9 mouse cellular contexts compared by ENCODE assay signal in genomic region chr16:76432304-76432703, GRCm38 (mm10). TPM values are rescaled to one million over a fixed set of nuclear protein-coding genes. Genes with fewer than 3 reads are reported as not detected.
DNase-seq lines count a peak whose midpoint lies in the region; ATAC-seq and TF ChIP-seq lines count a peak whose summit lies in the region.
"Had no signal": no experiment of that assay in that cellular context is flagged by ENCODE, and none has a peak within 500 bp of the region (broad histone marks: within the 10 kb centered on the region; RNA-seq: fewer than 3 reads in every experiment).

No protein-coding gene starts in this region.

- no peaks in the 10 kb centered on the region for H3K27me3 ChIP-seq in liver, postnatal 0 days (ENCODE audit: insufficient read depth, low read length)
- H3K27me3 ChIP-seq: heart, embryonic 13.5 days had no signal

- TF ChIP-seq EP300 in liver, postnatal 0 days (IDR thresholded peaks at IDR 0.05; ENCODE audit: low read depth), result no peak

- no peaks in the 10 kb centered on the region for H3K36me3 ChIP-seq in liver, postnatal 0 days (replicated peaks; ENCODE audit: insufficient read depth, low read length)
- H3K36me3 ChIP-seq: heart, embryonic 13.5 days had no signal

- 75% methylated on average over 9 of the region's 9 CpGs for WGBS in liver, postnatal 0 days (ENCODE audit: insufficient replicate concordance)

- H3K4me3 ChIP-seq in liver, postnatal 0 days (ENCODE audit: low read depth, low read length), result no peak overlapping the region
- H3K4me3 ChIP-seq: heart, embryonic 13.5 days had no signal

- H3K27ac ChIP-seq in liver, postnatal 0 days (ENCODE audit: low read depth), result no peak overlapping the region
- H3K27ac ChIP-seq: heart, embryonic 13.5 days had no signal

- intact Hi-C loops in left cerebral cortex, postnatal 25 days (cut with DNase I), result loop anchor here (5.0 kb wide), 1 partner anchor 60 kb away; the partner anchor contains the start of gene Nrip1
- intact Hi-C loops in left cerebral cortex, postnatal 4 days (cut with DNase I), result no loop called here

- no peaks in the 10 kb centered on the region for H3K9me3 ChIP-seq in liver, postnatal 0 days (ENCODE audit: low read length)
- H3K9me3 ChIP-seq: heart, embryonic 13.5 days had no signal

- no peak for TF ChIP-seq CTCF in liver, postnatal 0 days (IDR thresholded peaks at IDR 0.05; ENCODE audit: low read depth)

- no peak for ATAC-seq in CD4-positive, CD25-positive, alpha-beta regulatory T cell, adult 4 months
- no peak for ATAC-seq in liver, postnatal 0 days

- H3K4me1 ChIP-seq in liver, postnatal 0 days (ENCODE audit: insufficient read depth), result no peaks in the 10 kb centered on the region
- H3K4me1 ChIP-seq: heart, embryonic 13.5 days had no signal

- H3K9ac ChIP-seq in liver, postnatal 0 days (replicated peaks), result no peak overlapping the region
- H3K9ac ChIP-seq: heart, embryonic 13.5 days had no signal

- DNase-seq in left cerebral cortex, postnatal 25 days (ENCODE audit: low spot score in 2 of 2), result peak; percentile 11 to 32
- no peak for DNase-seq in left cerebral cortex, adult 11 months (ENCODE audit: low spot score)
- peak; percentile 39 for DNase-seq in cerebellum, adult 11 months
- DNase-seq in gastrocnemius, postnatal 10 days, result peak; percentile 71
- DNase-seq in left cerebral cortex, postnatal 4 days, result peak; percentile 71
- peak; percentile 63 for DNase-seq in testis, postnatal 14 days (ENCODE audit: low spot score)
- no peak for DNase-seq in liver, postnatal 0 days

- no peak overlapping the region for H3K4me2 ChIP-seq in liver, postnatal 0 days (ENCODE audit: low read depth, low read length)
- H3K4me2 ChIP-seq: heart, embryonic 13.5 days had no signal

RNA-seq across cellular contexts. Expression of gene Nrip1, which starts 58.7 kb away (rescaled TPM):
- 10 to 100 TPM; 49.7 to 60.8 TPM for total RNA-seq in left cerebral cortex, postnatal 25 days (2021)
- 10 to 100 TPM; 37.3 to 41.4 TPM for total RNA-seq in gastrocnemius, postnatal 10 days (2021)
- total RNA-seq in left cerebral cortex, postnatal 4 days (2021), result 10 to 100 TPM; 94.0 to 98.7 TPM
- 10 to 100 TPM; 42.3 to 52.8 TPM for polyA plus RNA-seq in CD4-positive, CD25-positive, alpha-beta regulatory T cell, adult 4 months (2017; shearing (Covaris generic))
- 9.6 and 11.2 TPM in 2 replicates for polyA plus RNA-seq in liver, postnatal 0 days (2015; fragmentation: Nextera tagmentation; extraction: Ambion mirVana)

Comparison
In these comparisons a context has a peak if more than half of its experiments do, and no peak if none do; other contexts are left out.
1. DNase-seq: peak in left cerebral cortex, postnatal 25 days (2 of 2), cerebellum, adult 11 months (single experiment), gastrocnemius, postnatal 10 days (single experiment), left cerebral cortex, postnatal 4 days (single experiment) and testis, postnatal 14 days (single experiment); none in left cerebral cortex, adult 11 months (single experiment) and liver, postnatal 0 days (single experiment).